Mouse (Mus musculus): ENCODE results near the gene 2310030G06Rik. TPM values are rescaled to one million over a fixed set of nuclear protein-coding genes. Genes with fewer than 3 reads are reported as not detected.

2310030G06Rik gene
- polyA plus RNA-seq, 1 experiment = 15.0 TPM

GRCm38 (mm10) chr9:50742261-50742660 is 4.1 kb downstream of the 2310030G06Rik start:
- Histone ChIP-seq H3K4me3 (ENCODE audit: low read depth, low read length) (no peak overlapping the region), H3K27me3 (ENCODE audit: control insufficient read depth, insufficient read depth, low read length) (no peaks in the 10 kb centered on the region), H3K4me1 (ENCODE audit: control insufficient read depth, insufficient read depth, insufficient read length, low read length) (peaks cover 8% of the 10 kb centered on the region; the same call in 1 of the 2 replicates), H3K36me3 (ENCODE audit: control insufficient read depth, insufficient read depth, low read length) (peaks cover 11% of the 10 kb centered on the region), H3K27ac (ENCODE audit: insufficient read depth, low read depth, low read length) (no peak overlapping the region)
- TF ChIP-seq POLR2A (IDR thresholded peaks at IDR 0.05; ENCODE audit: low read depth, low read length) (no peak), CTCF (IDR thresholded peaks at IDR 0.05; ENCODE audit: extremely low read depth, insufficient read length, insufficient replicate concordance, low read depth, low read length) (no peak)
- WGBS = 83% methylated on average over 3 of the region's 3 CpGs

GRCm38 (mm10) chr9:50740867-50741784 is 5.2 kb downstream of the 2310030G06Rik start:
- H3K4me3 ChIP-seq (ENCODE audit: low read depth, low read length) = no peak overlapping the region
- H3K27ac ChIP-seq (ENCODE audit: insufficient read depth, low read depth, low read length) = no peak overlapping the region
- peaks cover 11% of the 10 kb centered on the region for H3K36me3 ChIP-seq (ENCODE audit: control insufficient read depth, insufficient read depth, low read length)
- TF ChIP-seq CTCF (IDR thresholded peaks at IDR 0.05; ENCODE audit: extremely low read depth, insufficient read length, insufficient replicate concordance, low read depth, low read length) = no peak
- TF ChIP-seq POLR2A (IDR thresholded peaks at IDR 0.05; ENCODE audit: low read depth, low read length) = no peak
- H3K4me1 ChIP-seq (ENCODE audit: control insufficient read depth, insufficient read depth, insufficient read length, low read length) = peaks cover 6% of the 10 kb centered on the region; the same call in 1 of the 2 replicates
- H3K27me3 ChIP-seq (ENCODE audit: control insufficient read depth, insufficient read depth, low read length) = no peaks in the 10 kb centered on the region
- 89% methylated on average over 14 of the region's 14 CpGs for WGBS

- peaks cover 11% of the 10 kb centered on the region for H3K36me3 ChIP-seq (ENCODE audit: control insufficient read depth, insufficient read depth, low read length)
- 7% methylated on average over 35 of the region's 36 CpGs for WGBS
- peak within 1 kb of the TSS; percentile 29; the same call in 1 of the 2 replicates for H3K27ac ChIP-seq (ENCODE audit: insufficient read depth, low read depth, low read length)
- H3K4me1 ChIP-seq (ENCODE audit: control insufficient read depth, insufficient read depth, insufficient read length, low read length) = peaks cover 3% of the 10 kb centered on the region; the same call in 1 of the 2 replicates
- no peaks in the 10 kb centered on the region for H3K27me3 ChIP-seq (ENCODE audit: control insufficient read depth, insufficient read depth, low read length)
- peak; percentile 40; the same call in 1 of the 2 replicates for TF ChIP-seq POLR2A (IDR thresholded peaks at IDR 0.05; ENCODE audit: low read depth, low read length)
- no peak for TF ChIP-seq CTCF (IDR thresholded peaks at IDR 0.05; ENCODE audit: extremely low read depth, insufficient read length, insufficient replicate concordance, low read depth, low read length)
- peak within 1 kb of the TSS; percentile 31 for H3K4me3 ChIP-seq (ENCODE audit: low read depth, low read length)
These were observed 7.1 kb downstream of the 2310030G06Rik start, which contains the start of gene Dixdc1 for GRCm38 (mm10) chr9:50738914-50739870. TSS of gene Dixdc1 (minus strand) at chr9:50739517.

GRCm38 (mm10) chr9:50734989-50735388 is 11.3 kb downstream of the 2310030G06Rik start:
- H3K27ac ChIP-seq (ENCODE audit: insufficient read depth, low read depth, low read length) = no peak overlapping the region
- no peaks in the 10 kb centered on the region for H3K27me3 ChIP-seq (ENCODE audit: control insufficient read depth, insufficient read depth, low read length)
- 0 out of 2 replicates have a peak, but pooled peaks cover 2% of the 10 kb centered on the region for H3K36me3 ChIP-seq (ENCODE audit: control insufficient read depth, insufficient read depth, low read length)
- no peak for TF ChIP-seq POLR2A (IDR thresholded peaks at IDR 0.05; ENCODE audit: low read depth, low read length)
- peak; percentile 50; the same call in 1 of the 2 replicates for TF ChIP-seq CTCF (IDR thresholded peaks at IDR 0.05; ENCODE audit: extremely low read depth, insufficient read length, insufficient replicate concordance, low read depth, low read length)
- no peak overlapping the region for H3K4me3 ChIP-seq (ENCODE audit: low read depth, low read length)
- H3K4me1 ChIP-seq (ENCODE audit: control insufficient read depth, insufficient read depth, insufficient read length, low read length) = peaks cover 3% of the 10 kb centered on the region; the same call in 1 of the 2 replicates
- 5% methylated on average over 9 of the region's 9 CpGs for WGBS

- no peak overlapping the region for H3K27ac ChIP-seq (ENCODE audit: insufficient read depth, low read depth, low read length)
These were observed 13.8 kb downstream of the 2310030G06Rik start for GRCm38 (mm10) chr9:50732560-50732959.

GRCm38 (mm10) chr9:50729600-50729999 is 16.7 kb downstream of the 2310030G06Rik start:
- no peaks in the 10 kb centered on the region for H3K27me3 ChIP-seq (ENCODE audit: control insufficient read depth, insufficient read depth, low read length)
- 65% methylated on average over 4 of the region's 4 CpGs for WGBS
- H3K27ac ChIP-seq (ENCODE audit: insufficient read depth, low read depth, low read length) = no peak overlapping the region
- H3K4me1 ChIP-seq (ENCODE audit: control insufficient read depth, insufficient read depth, insufficient read length, low read length) = peaks cover 6% of the 10 kb centered on the region; the same call in 1 of the 2 replicates
- TF ChIP-seq POLR2A (IDR thresholded peaks at IDR 0.05; ENCODE audit: low read depth, low read length) (no peak), CTCF (IDR thresholded peaks at IDR 0.05; ENCODE audit: extremely low read depth, insufficient read length, insufficient replicate concordance, low read depth, low read length) (no peak)
- no peak overlapping the region for H3K4me3 ChIP-seq (ENCODE audit: low read depth, low read length)
- no peaks in the 10 kb centered on the region for H3K36me3 ChIP-seq (ENCODE audit: control insufficient read depth, insufficient read depth, low read length)

More at GRCm38 (mm10) chr9:50732560-50732959, 13.8 kb downstream of the 2310030G06Rik start:
- TF ChIP-seq CTCF (IDR thresholded peaks at IDR 0.05; ENCODE audit: extremely low read depth, insufficient read length, insufficient replicate concordance, low read depth, low read length) (no peak), POLR2A (IDR thresholded peaks at IDR 0.05; ENCODE audit: low read depth, low read length) (no peak)
- WGBS = 68% methylated on average over 4 of the region's 4 CpGs
- H3K36me3 ChIP-seq (ENCODE audit: control insufficient read depth, insufficient read depth, low read length) = no peaks in the 10 kb centered on the region
- H3K27me3 ChIP-seq (ENCODE audit: control insufficient read depth, insufficient read depth, low read length) = no peaks in the 10 kb centered on the region
- H3K4me3 ChIP-seq (ENCODE audit: low read depth, low read length) = no peak overlapping the region
- H3K4me1 ChIP-seq (ENCODE audit: control insufficient read depth, insufficient read depth, insufficient read length, low read length) = peaks cover 6% of the 10 kb centered on the region; the same call in 1 of the 2 replicates

All from small intestine, adult 2 months (tissue).